ENCODE assay signal across 8 mouse cellular contexts in the genomic region with DNA sequence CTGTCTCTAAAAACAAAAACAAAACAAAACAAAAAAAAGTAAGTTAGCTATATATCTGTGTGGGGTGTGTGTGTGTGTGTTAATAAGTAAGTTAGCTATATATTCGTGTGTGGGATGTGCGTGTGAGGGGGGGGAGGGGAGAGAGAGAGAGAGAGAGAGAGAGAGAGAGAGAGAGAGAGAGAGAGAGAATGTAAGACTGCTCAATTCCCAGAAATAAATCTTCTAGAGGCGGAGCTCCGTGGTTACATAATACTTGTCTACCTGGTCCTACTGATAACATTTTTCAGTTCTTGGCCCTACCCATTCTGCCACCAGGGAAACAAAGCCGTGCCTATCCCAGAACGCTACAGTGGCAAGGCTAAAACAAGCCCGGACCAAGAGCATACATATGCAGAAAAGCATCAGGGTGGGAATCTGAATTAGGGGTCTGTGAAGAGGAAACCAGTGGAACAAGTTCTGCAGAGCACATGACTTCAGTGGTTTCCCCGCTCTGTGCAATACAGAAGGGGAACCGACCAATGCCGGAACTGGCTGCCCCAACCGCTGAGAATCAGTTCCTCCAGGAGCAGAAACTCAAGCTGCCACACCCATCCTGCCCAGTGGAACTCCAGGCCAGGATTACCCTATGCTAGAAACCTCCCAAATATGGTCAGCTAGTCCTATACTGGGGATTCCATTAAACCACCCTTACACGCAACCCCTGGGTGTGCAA. TPM values are rescaled to one million over a fixed set of nuclear protein-coding genes. Genes with fewer than 3 reads are reported as not detected.
DNase-seq lines count a peak whose midpoint lies in the region; ATAC-seq and TF ChIP-seq lines count a peak whose summit lies in the region.

No protein-coding gene starts in this region.

- peak overlapping the region; percentile 6; the same call in 1 of the 2 replicates for H3K27ac ChIP-seq in hindbrain, embryonic 10.5 days
- H3K27ac ChIP-seq in hindbrain, embryonic 12.5 days = no peak overlapping the region
- peak overlapping the region; percentile 88 for H3K27ac ChIP-seq in lung, embryonic 15.5 days
- H3K27ac ChIP-seq in stomach, postnatal 0 days (replicated peaks) = peak overlapping the region; percentile 93
- no peak overlapping the region for H3K27ac ChIP-seq in forebrain, embryonic 15.5 days (replicated peaks)

- TF ChIP-seq EP300 in stomach, postnatal 0 days (optimal IDR thresholded peaks at IDR 0.05) = peak; percentile 84

- no peak; the same call in 1 of the 2 replicates for TF ChIP-seq CTCF in stomach, postnatal 0 days (IDR thresholded peaks at IDR 0.05; ENCODE audit: low read depth)

- peaks cover 23% of the 10 kb centered on the region; the same call in 1 of the 2 replicates for H3K4me1 ChIP-seq in hindbrain, embryonic 10.5 days (replicated peaks)
- no peaks in the 10 kb centered on the region for H3K4me1 ChIP-seq in hindbrain, embryonic 12.5 days
- H3K4me1 ChIP-seq in lung, embryonic 15.5 days = peaks cover 67% of the 10 kb centered on the region
- peaks cover 16% of the 10 kb centered on the region for H3K4me1 ChIP-seq in stomach, postnatal 0 days (replicated peaks; ENCODE audit: control insufficient read depth, insufficient read depth)
- H3K4me1 ChIP-seq in forebrain, embryonic 15.5 days = 0 out of 2 replicates have a peak, but pooled peaks cover 3% of the 10 kb centered on the region

- no peaks in the 10 kb centered on the region for H3K36me3 ChIP-seq in hindbrain, embryonic 10.5 days
- H3K36me3 ChIP-seq in hindbrain, embryonic 12.5 days = no peaks in the 10 kb centered on the region
- no peaks in the 10 kb centered on the region for H3K36me3 ChIP-seq in lung, embryonic 15.5 days
- no peaks in the 10 kb centered on the region for H3K36me3 ChIP-seq in stomach, postnatal 0 days (ENCODE audit: control insufficient read depth, insufficient read depth, low read length)
- no peaks in the 10 kb centered on the region for H3K36me3 ChIP-seq in forebrain, embryonic 15.5 days

- H3K27me3 ChIP-seq in hindbrain, embryonic 10.5 days (ENCODE audit: insufficient read depth, poor library complexity, severe bottlenecking) = no peaks in the 10 kb centered on the region
- no peaks in the 10 kb centered on the region for H3K27me3 ChIP-seq in hindbrain, embryonic 12.5 days
- H3K27me3 ChIP-seq in lung, embryonic 15.5 days = no peaks in the 10 kb centered on the region
- H3K27me3 ChIP-seq in stomach, postnatal 0 days (ENCODE audit: control insufficient read depth, insufficient read depth, low read length) = no peaks in the 10 kb centered on the region
- no peaks in the 10 kb centered on the region for H3K27me3 ChIP-seq in forebrain, embryonic 15.5 days

- H3K9me3 ChIP-seq in hindbrain, embryonic 10.5 days = no peaks in the 10 kb centered on the region
- H3K9me3 ChIP-seq in hindbrain, embryonic 12.5 days (replicated peaks) = no peaks in the 10 kb centered on the region
- no peaks in the 10 kb centered on the region for H3K9me3 ChIP-seq in lung, embryonic 15.5 days
- no peaks in the 10 kb centered on the region for H3K9me3 ChIP-seq in stomach, postnatal 0 days (ENCODE audit: control insufficient read depth, low read length)
- H3K9me3 ChIP-seq in forebrain, embryonic 15.5 days = no peaks in the 10 kb centered on the region

- ATAC-seq in hindbrain, embryonic 12.5 days (ENCODE audit: low FRiP score) = no peak
- ATAC-seq in lung, embryonic 15.5 days (ENCODE audit: borderline replicate concordance, extremely low read depth, low FRiP score, low TSS enrichment) = peak; percentile 78
- ATAC-seq in stomach, postnatal 0 days (ENCODE audit: low FRiP score, low TSS enrichment) = peak; percentile 92
- ATAC-seq in forebrain, embryonic 15.5 days (replicated peaks) = no peak

- H3K9ac ChIP-seq in hindbrain, embryonic 12.5 days = no peak overlapping the region
- H3K9ac ChIP-seq in lung, embryonic 15.5 days = 0 out of 2 replicates have a peak overlapping the region, but pooled peaks have one; percentile 20
- H3K9ac ChIP-seq in stomach, postnatal 0 days (ENCODE audit: low read length) = peak overlapping the region; percentile 43
- no peak overlapping the region for H3K9ac ChIP-seq in forebrain, embryonic 15.5 days (replicated peaks)

- no peak for DNase-seq in hindbrain, embryonic 10.5 days (ENCODE audit: low spot score)
- DNase-seq in forelimb bud, embryonic 11.5 days (ENCODE audit: low read depth, low spot score) = peak; percentile 25
- peak; percentile 77 for DNase-seq in kidney, adult 11 months
- DNase-seq in stomach, postnatal 0 days (ENCODE audit: low spot score) = peak; percentile 87
- no peak for DNase-seq in cerebellum, postnatal 10 days

- H3K4me2 ChIP-seq in hindbrain, embryonic 12.5 days (replicated peaks) = no peak overlapping the region
- H3K4me2 ChIP-seq in lung, embryonic 15.5 days = peak overlapping the region; percentile 38
- peak overlapping the region; percentile 35 for H3K4me2 ChIP-seq in stomach, postnatal 0 days (replicated peaks; ENCODE audit: low read depth)
- no peak overlapping the region for H3K4me2 ChIP-seq in forebrain, embryonic 15.5 days (replicated peaks)

- 80% methylated on average over 12 of the region's 12 CpGs for WGBS in hindbrain, embryonic 10.5 days
- 79% methylated on average over 12 of the region's 12 CpGs for WGBS in hindbrain, embryonic 12.5 days
- 51% methylated on average over 12 of the region's 12 CpGs for WGBS in lung, embryonic 15.5 days
- 34% methylated on average over 12 of the region's 12 CpGs for WGBS in stomach, postnatal 0 days
- WGBS in forebrain, embryonic 15.5 days = 85% methylated on average over 12 of the region's 12 CpGs

- H3K4me3 ChIP-seq in hindbrain, embryonic 10.5 days = no peak overlapping the region
- H3K4me3 ChIP-seq in hindbrain, embryonic 12.5 days = no peak overlapping the region
- no peak overlapping the region for H3K4me3 ChIP-seq in lung, embryonic 15.5 days
- no peak overlapping the region for H3K4me3 ChIP-seq in stomach, postnatal 0 days (ENCODE audit: low read depth, low read length)
- no peak overlapping the region for H3K4me3 ChIP-seq in forebrain, embryonic 15.5 days

RNA-seq across cellular contexts. Expression of gene Iqgap1, which starts 46.7 kb away (rescaled TPM):
- 25.2 and 28.9 TPM in 2 replicates for polyA plus RNA-seq in hindbrain, embryonic 10.5 days (2016; fragmentation: Nextera tagmentation; extraction: Ambion mirVana)
- 40.1 and 40.2 TPM in 2 replicates for polyA plus RNA-seq in hindbrain, embryonic 12.5 days (2016; fragmentation: Nextera tagmentation; extraction: Ambion mirVana)
- 107 and 115 TPM in 2 replicates for polyA plus RNA-seq in lung, embryonic 15.5 days (2015; fragmentation: Nextera tagmentation; extraction: Ambion mirVana)
- polyA plus RNA-seq in stomach, postnatal 0 days (2015; fragmentation: Nextera tagmentation; extraction: Ambion mirVana) = 52.8 and 58.0 TPM in 2 replicates
- polyA plus RNA-seq in forebrain, embryonic 15.5 days (2015; fragmentation: Nextera tagmentation; extraction: Ambion mirVana) = 21.7 and 23.3 TPM in 2 replicates

Comparison
In these comparisons a context has a peak if more than half of its experiments do, and no peak if none do; other contexts are left out.
1. H3K27ac ChIP-seq: peak in hindbrain, embryonic 10.5 days (single experiment), lung, embryonic 15.5 days (single experiment) and stomach, postnatal 0 days (single experiment); none in hindbrain, embryonic 12.5 days (single experiment) and forebrain, embryonic 15.5 days (single experiment).
2. DNase-seq: peak in forelimb bud, embryonic 11.5 days (single experiment), kidney, adult 11 months (single experiment) and stomach, postnatal 0 days (single experiment); none in hindbrain, embryonic 10.5 days (single experiment) and cerebellum, postnatal 10 days (0 of 2).
3. ATAC-seq: peak in lung, embryonic 15.5 days (single experiment) and stomach, postnatal 0 days (single experiment); none in hindbrain, embryonic 12.5 days (single experiment) and forebrain, embryonic 15.5 days (single experiment).
4. H3K4me2 ChIP-seq: peak in lung, embryonic 15.5 days (single experiment) and stomach, postnatal 0 days (single experiment); none in hindbrain, embryonic 12.5 days (single experiment) and forebrain, embryonic 15.5 days (single experiment).
5. H3K9ac ChIP-seq: peak in lung, embryonic 15.5 days (single experiment) and stomach, postnatal 0 days (single experiment); none in hindbrain, embryonic 12.5 days (single experiment) and forebrain, embryonic 15.5 days (single experiment).